Mouse (Mus musculus) forebrain, embryonic 16.5 days (tissue): ENCODE results near the gene Wdr95. TPM values are rescaled to one million over a fixed set of nuclear protein-coding genes. Genes with fewer than 3 reads are reported as not detected.

Experiments
- ATAC-seq: fragments of 200-750 bp; cut with Nextera tagmentation; 2 replicates; pipeline ENCODE4 v1.8.0; 2017; ENCODE audit warnings: mild to moderate bottlenecking, moderate library complexity
- H3K27ac ChIP-seq: fragments of 300-500 bp; sonication (generic); 2 replicates; pipeline ENCODE4 v1.5.1; 2014; ENCODE audit warnings: low read length, control low read depth
- H3K27me3 ChIP-seq: fragments of 300-500 bp; sonication (generic); replicated peaks from 2 replicates; pipeline ENCODE4 v1.6.1; 2014; ENCODE audit warnings: low read length; ENCODE audit not compliant: control insufficient read depth, insufficient read depth
- H3K36me3 ChIP-seq: fragments of 300-500 bp; sonication (generic); 2 replicates; pipeline ENCODE4 v1.6.1; 2014; ENCODE audit not compliant: control insufficient read depth, insufficient read depth
- H3K4me1 ChIP-seq: fragments of 300-500 bp; sonication (generic); replicated peaks from 2 replicates; pipeline ENCODE4 v1.6.1; 2014; ENCODE audit warnings: low read length; ENCODE audit not compliant: control insufficient read depth, insufficient read depth
- H3K4me2 ChIP-seq: fragments of 300-500 bp; sonication (generic); 2 replicates; pipeline ENCODE4 v1.6.1; 2014; ENCODE audit warnings: mild to moderate bottlenecking, low read length, control low read depth
- H3K4me3 ChIP-seq: fragments of 300-500 bp; sonication (generic); replicated peaks from 2 replicates; pipeline ENCODE4 v1.5.1; 2014; ENCODE audit warnings: mild to moderate bottlenecking, low read length, control low read depth
- H3K9ac ChIP-seq: fragments of 300-500 bp; sonication (generic); replicated peaks from 2 replicates; pipeline ENCODE4 v1.6.1; 2014; ENCODE audit warnings: low read depth, low read length, control low read depth
- H3K9me3 ChIP-seq: fragments of 300-500 bp; sonication (generic); 2 replicates; pipeline ENCODE4 v1.6.1; 2016; ENCODE audit warnings: low read length; ENCODE audit not compliant: control insufficient read depth
- WGBS: fragments of 180-500 bp; shearing (Covaris S2); extraction: QIAGEN DNeasy Blood & Tissue Kit; methylation state at CpG from one replicate; pipeline ENCODE4 v1.1.7; 2014; 5-methylcytosine and 5-hydroxymethylcytosine counted together
- polyA plus RNA-seq: library from polyadenylated mRNA; unstranded; fragments of >200 nt; fragmentation: Nextera tagmentation; extraction: Ambion mirVana; gene quantifications from 2 replicates; pipeline ENCODE4 v1.2.1, GENCODE M21; 2015

Gene Wdr95
- polyA plus RNA-seq, 1 experiment from 2014 or later: 0.14 TPM

- H3K27ac ChIP-seq: peak overlapping the region; percentile 93
- H3K9ac ChIP-seq: 0 out of 2 replicates have a peak overlapping the region, but pooled peaks have one; percentile 10
- ATAC-seq: peak; percentile 66
- 17% methylated on average over 12 of the region's 12 CpGs for WGBS
- H3K9me3 ChIP-seq: no peaks in the 10 kb centered on the region
- H3K4me1 ChIP-seq: peaks cover 32% of the 10 kb centered on the region
- no peaks in the 10 kb centered on the region for H3K36me3 ChIP-seq
- no peak overlapping the region for H3K4me2 ChIP-seq
- no peak overlapping the region for H3K4me3 ChIP-seq
- H3K27me3 ChIP-seq: no peaks in the 10 kb centered on the region
Observed at GRCm38 (mm10) chr5:149496401-149497066, 31.9 kb upstream of the Wdr95 start.

- ATAC-seq: no peak
- H3K36me3 ChIP-seq: no peaks in the 10 kb centered on the region
- 46% methylated on average over 4 of the region's 4 CpGs for WGBS
- H3K4me2 ChIP-seq: no peak overlapping the region
- no peaks in the 10 kb centered on the region for H3K9me3 ChIP-seq
- H3K9ac ChIP-seq: no peak overlapping the region
- no peak overlapping the region for H3K27ac ChIP-seq
- no peaks in the 10 kb centered on the region for H3K27me3 ChIP-seq
- H3K4me1 ChIP-seq: peaks cover 43% of the 10 kb centered on the region
- H3K4me3 ChIP-seq: no peak overlapping the region
Observed at GRCm38 (mm10) chr5:149499936-149500335, 28.5 kb upstream of the Wdr95 start.

GRCm38 (mm10) chr5:149503423-149504175, 24.9 kb upstream of the Wdr95 start:
- peaks cover 18% of the 10 kb centered on the region for H3K4me1 ChIP-seq
- H3K4me2 ChIP-seq: peak overlapping the region; percentile 28
- H3K27me3 ChIP-seq: no peaks in the 10 kb centered on the region
- H3K4me3 ChIP-seq: no peak overlapping the region
- peak overlapping the region; percentile 44 for H3K9ac ChIP-seq
- ATAC-seq: peak; percentile 80
- no peaks in the 10 kb centered on the region for H3K9me3 ChIP-seq
- H3K27ac ChIP-seq: peak overlapping the region; percentile 92
- 46% methylated on average over 23 of the region's 23 CpGs for WGBS
- H3K36me3 ChIP-seq: no peaks in the 10 kb centered on the region

- WGBS: 87% methylated on average over 8 of the region's 8 CpGs
- no peak overlapping the region for H3K27ac ChIP-seq
- H3K4me3 ChIP-seq: no peak overlapping the region
- no peak for ATAC-seq
- no peak overlapping the region for H3K4me2 ChIP-seq
- H3K4me1 ChIP-seq: peaks cover 18% of the 10 kb centered on the region
- H3K27me3 ChIP-seq: no peaks in the 10 kb centered on the region
- H3K9ac ChIP-seq: no peak overlapping the region
- no peaks in the 10 kb centered on the region for H3K9me3 ChIP-seq
- H3K36me3 ChIP-seq: no peaks in the 10 kb centered on the region
Observed at GRCm38 (mm10) chr5:149504985-149505384, 23.5 kb upstream of the Wdr95 start.

GRCm38 (mm10) chr5:149506033-149506432, 22.4 kb upstream of the Wdr95 start:
- no peak for ATAC-seq
- Histone ChIP-seq H3K9me3 (no peaks in the 10 kb centered on the region), H3K9ac (no peak overlapping the region), H3K27ac (no peak overlapping the region), H3K36me3 (no peaks in the 10 kb centered on the region), H3K4me2 (no peak overlapping the region), H3K4me1 (peaks cover 20% of the 10 kb centered on the region), H3K27me3 (no peaks in the 10 kb centered on the region), H3K4me3 (no peak overlapping the region)
- 98% methylated on average over 2 of the region's 2 CpGs for WGBS

GRCm38 (mm10) chr5:149508094-149509029, 20.1 kb upstream of the Wdr95 start:
- Histone ChIP-seq H3K36me3 (no peaks in the 10 kb centered on the region), H3K9ac (no peak overlapping the region), H3K27me3 (no peaks in the 10 kb centered on the region), H3K4me2 (no peak overlapping the region), H3K4me3 (no peak overlapping the region), H3K27ac (no peak overlapping the region), H3K4me1 (peaks cover 19% of the 10 kb centered on the region), H3K9me3 (no peaks in the 10 kb centered on the region)
- no peak for ATAC-seq
- 85% methylated on average over 20 of the region's 20 CpGs for WGBS

GRCm38 (mm10) chr5:149510323-149510722, 18.2 kb upstream of the Wdr95 start:
- peaks cover 27% of the 10 kb centered on the region for H3K4me1 ChIP-seq
- no peak overlapping the region for H3K4me3 ChIP-seq
- H3K4me2 ChIP-seq: no peak overlapping the region
- WGBS: 20% methylated on average over 13 of the region's 13 CpGs
- H3K9ac ChIP-seq: no peak overlapping the region
- H3K27me3 ChIP-seq: no peaks in the 10 kb centered on the region
- no peaks in the 10 kb centered on the region for H3K9me3 ChIP-seq
- no peak overlapping the region for H3K27ac ChIP-seq
- no peaks in the 10 kb centered on the region for H3K36me3 ChIP-seq
- ATAC-seq: no peak

- H3K9me3 ChIP-seq: no peaks in the 10 kb centered on the region
- ATAC-seq: peak; percentile 60
- H3K4me3 ChIP-seq: no peak overlapping the region
- H3K27ac ChIP-seq: no peak overlapping the region
- H3K9ac ChIP-seq: no peak overlapping the region
- no peak overlapping the region for H3K4me2 ChIP-seq
- WGBS: 6% methylated on average over 3 of the region's 3 CpGs
- no peaks in the 10 kb centered on the region for H3K36me3 ChIP-seq
- H3K4me1 ChIP-seq: peaks cover 36% of the 10 kb centered on the region
- no peaks in the 10 kb centered on the region for H3K27me3 ChIP-seq
Observed at GRCm38 (mm10) chr5:149512695-149513094, 15.8 kb upstream of the Wdr95 start.
